Mouse (Mus musculus): ENCODE results near the gene 5730596B20Rik. TPM values are rescaled to one million over a fixed set of nuclear protein-coding genes. Genes with fewer than 3 reads are reported as not detected.

Gene 5730596B20Rik
- polyA plus RNA-seq, 1 experiment = 0.07 TPM

GRCm38 (mm10) chr6:52224895-52225611 is 47.8 kb downstream of the 5730596B20Rik start:
- DNase-seq (ENCODE audit: low spot score) = peak; percentile 30

- DNase-seq (ENCODE audit: low spot score) = peak; percentile 90
Measured at GRCm38 (mm10) chr6:52225612-52226568, 48.6 kb downstream of the 5730596B20Rik start.

GRCm38 (mm10) chr6:52226569-52227257 is 49.4 kb downstream of the 5730596B20Rik start:
- DNase-seq (ENCODE audit: low spot score) = peak; percentile 62

GRCm38 (mm10) chr6:52227470-52228222 is 50.3 kb downstream of the 5730596B20Rik start:
- DNase-seq (ENCODE audit: low spot score) = peak; percentile 31

- DNase-seq (ENCODE audit: low spot score) = peak; percentile 66
Measured at GRCm38 (mm10) chr6:52228475-52229465, 51.5 kb downstream of the 5730596B20Rik start.

- peak; percentile 74 for DNase-seq (ENCODE audit: low spot score)
Measured at GRCm38 (mm10) chr6:52229558-52230416, 52.5 kb downstream of the 5730596B20Rik start.

Other genes starting within 250 kb of the 5730596B20Rik start
- gene Skap2, start 164.9 kb upstream of the 5730596B20Rik start, polyA plus RNA-seq (2012; rRNA removed) = 22.6 and 26.0 TPM in 2 replicates
- 0.73 and 0.83 TPM in 2 replicates for gene Hoxa1, start 19.2 kb upstream of the 5730596B20Rik start, polyA plus RNA-seq (2012; rRNA removed)
- 1.3 and 1.9 TPM in 2 replicates for gene Hoxa2, start 12.7 kb upstream of the 5730596B20Rik start, polyA plus RNA-seq (2012; rRNA removed)
- 0.61 and 0.62 TPM in 2 replicates for gene Hoxa4, start 14.3 kb downstream of the 5730596B20Rik start, polyA plus RNA-seq (2012; rRNA removed)
- 6.1 and 7.2 TPM in 2 replicates for gene Hoxa5, start 27.1 kb downstream of the 5730596B20Rik start, polyA plus RNA-seq (2012; rRNA removed)
- 1.7 and 3.4 TPM in 2 replicates for gene Hoxa6, start 31.2 kb downstream of the 5730596B20Rik start, polyA plus RNA-seq (2012; rRNA removed)
- gene Hoxa3, start 35.8 kb downstream of the 5730596B20Rik start, polyA plus RNA-seq (2012; rRNA removed) = 3.7 and 6.0 TPM in 2 replicates
- gene Gm28308, start 35.8 kb downstream of the 5730596B20Rik start, polyA plus RNA-seq (2012; rRNA removed) = 0.88 and 1.2 TPM in 2 replicates
- gene Hoxa7, start 44.4 kb downstream of the 5730596B20Rik start, polyA plus RNA-seq (2012; rRNA removed) = 27.6 and 28.6 TPM in 2 replicates
- 48.1 and 60.0 TPM in 2 replicates for gene Hoxa9, start 53.6 kb downstream of the 5730596B20Rik start, polyA plus RNA-seq (2012; rRNA removed)
- gene Hoxa10, start 63.4 kb downstream of the 5730596B20Rik start, polyA plus RNA-seq (2012; rRNA removed) = 79.4 and 93.6 TPM in 2 replicates
- 25.4 and 29.2 TPM in 2 replicates for gene Hoxa11, start 68.3 kb downstream of the 5730596B20Rik start, polyA plus RNA-seq (2012; rRNA removed)
- 32.5 and 40.7 TPM in 2 replicates for gene Hoxa13, start 83.4 kb downstream of the 5730596B20Rik start, polyA plus RNA-seq (2012; rRNA removed)
- 1.1 TPM in 2 replicates for gene Evx1, start 136.0 kb downstream of the 5730596B20Rik start, polyA plus RNA-seq (2012; rRNA removed)